Mouse (Mus musculus): ENCODE measurements around the gene C1qtnf12. TPM values are rescaled to one million over a fixed set of nuclear protein-coding genes. Genes with fewer than 3 reads are reported as not detected.

C1qtnf12 gene
- polyA plus RNA-seq, 1 experiment = 16.8 TPM

DNA sequence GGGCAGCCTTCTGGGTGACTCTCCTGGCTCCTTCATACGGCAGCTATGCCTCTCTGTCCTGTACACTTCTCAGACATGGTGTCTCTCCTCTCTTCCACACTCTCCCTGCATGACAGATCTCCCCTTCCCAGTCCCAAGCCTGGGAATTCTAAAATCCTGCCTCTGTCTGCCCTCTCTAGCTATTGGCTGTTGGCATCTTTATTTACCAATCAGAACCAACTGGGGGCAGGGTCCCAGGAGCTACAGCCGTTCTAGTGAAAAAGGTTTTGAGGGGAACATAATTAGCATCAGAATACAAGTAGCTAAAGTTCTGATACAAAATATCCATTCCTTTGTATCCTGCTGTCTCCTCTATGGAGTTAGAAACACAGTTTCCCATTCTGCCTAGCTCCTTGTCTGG, 21.7 kb downstream of the C1qtnf12 start:
- no peak for DNase-seq

DNA sequence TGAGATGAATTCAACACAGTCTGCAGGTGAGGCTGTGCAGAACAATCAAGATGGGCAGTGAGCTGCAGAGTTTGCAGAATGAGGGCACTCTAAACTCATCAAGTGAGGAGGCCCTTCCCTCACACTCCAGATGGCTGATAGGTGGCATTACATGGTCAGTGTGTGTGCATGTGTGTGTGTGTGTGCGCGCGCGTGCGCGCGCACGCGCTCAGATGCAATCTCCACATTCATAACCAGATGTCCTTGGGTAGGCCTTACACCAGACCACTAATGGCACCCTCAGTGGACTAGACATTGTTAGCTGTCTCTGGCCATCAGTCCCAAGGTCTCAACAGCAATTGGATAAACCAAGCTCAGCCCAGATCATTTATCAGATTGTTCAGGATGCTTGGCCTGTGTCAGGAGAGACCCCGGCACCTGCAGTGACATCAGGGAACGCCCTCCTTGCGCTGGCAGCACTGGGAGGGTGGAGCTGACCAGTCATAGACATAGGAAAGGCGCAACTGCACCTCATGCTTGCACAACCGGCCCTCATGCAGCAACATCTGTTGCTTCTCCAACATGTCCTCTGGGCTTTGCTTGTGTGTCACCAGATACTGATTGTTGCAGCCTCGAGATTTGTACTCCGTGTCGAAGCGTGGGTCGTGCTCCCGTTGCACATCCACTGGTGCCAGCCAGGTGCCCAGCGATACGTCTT, 29.2 kb downstream of the C1qtnf12 start:
- Histone ChIP-seq H3K27me3 (ENCODE audit: control insufficient read depth, insufficient read depth, low read length) (no peaks in the 10 kb centered on the region), H3K4me1 (ENCODE audit: control insufficient read depth, insufficient read depth, low read length) (peaks cover 12% of the 10 kb centered on the region), H3K4me3 (replicated peaks; ENCODE audit: insufficient read depth, low read depth, low read length) (peak overlapping the region; percentile 66), H3K27ac (ENCODE audit: insufficient read depth, low read length) (no peak overlapping the region)
- no peak for DNase-seq
- WGBS = 74% methylated on average over 22 of the region's 22 CpGs
- TF ChIP-seq CTCF (IDR thresholded peaks at IDR 0.05; ENCODE audit: borderline replicate concordance, insufficient read depth, low read depth, low read length) (no peak), POLR2A (IDR thresholded peaks at IDR 0.05; ENCODE audit: borderline replicate concordance, insufficient read depth, low read length) (no peak)

More for the DNA sequence above, 21.7 kb downstream of the C1qtnf12 start:
- 17% methylated on average over 2 of the region's 2 CpGs for WGBS
- H3K27me3 ChIP-seq (ENCODE audit: control insufficient read depth, insufficient read depth, low read length) = no peaks in the 10 kb centered on the region
- no peaks in the 10 kb centered on the region for H3K4me1 ChIP-seq (ENCODE audit: control insufficient read depth, insufficient read depth, low read length)
- H3K4me3 ChIP-seq (replicated peaks; ENCODE audit: insufficient read depth, low read depth, low read length) = no peak overlapping the region
- no peak for TF ChIP-seq POLR2A (IDR thresholded peaks at IDR 0.05; ENCODE audit: borderline replicate concordance, insufficient read depth, low read length)
- no peak for TF ChIP-seq CTCF (IDR thresholded peaks at IDR 0.05; ENCODE audit: borderline replicate concordance, insufficient read depth, low read depth, low read length)
- no peak overlapping the region for H3K27ac ChIP-seq (ENCODE audit: insufficient read depth, low read length)

DNA sequence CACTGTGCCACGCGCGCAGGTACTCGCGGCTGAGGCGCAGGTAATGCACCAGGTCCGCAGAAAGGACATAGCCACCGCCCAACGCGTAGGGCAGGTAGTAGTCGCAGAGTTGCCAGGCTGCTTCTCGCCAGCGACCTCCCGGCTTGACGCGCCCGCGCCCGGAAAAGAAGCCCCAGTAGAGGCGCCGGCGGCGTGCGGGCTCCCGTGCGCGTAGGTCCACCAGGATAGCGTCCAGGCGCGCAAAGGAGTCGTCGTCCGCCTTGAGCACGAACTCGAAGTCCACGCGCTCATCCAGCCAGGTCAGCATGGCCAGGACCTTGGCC, 29.8 kb downstream of the C1qtnf12 start:
- 18% methylated on average over 37 of the region's 37 CpGs for WGBS
- Histone ChIP-seq H3K27me3 (ENCODE audit: control insufficient read depth, insufficient read depth, low read length) (no peaks in the 10 kb centered on the region), H3K4me1 (ENCODE audit: control insufficient read depth, insufficient read depth, low read length) (peaks cover 12% of the 10 kb centered on the region), H3K4me3 (replicated peaks; ENCODE audit: insufficient read depth, low read depth, low read length) (peak overlapping the region; percentile 66), H3K27ac (ENCODE audit: insufficient read depth, low read length) (peak overlapping the region; percentile 76; the same call in 1 of the 2 replicates)
- TF ChIP-seq CTCF (IDR thresholded peaks at IDR 0.05; ENCODE audit: borderline replicate concordance, insufficient read depth, low read depth, low read length) (no peak), POLR2A (IDR thresholded peaks at IDR 0.05; ENCODE audit: borderline replicate concordance, insufficient read depth, low read length) (no peak)
- DNase-seq = no peak

DNA sequence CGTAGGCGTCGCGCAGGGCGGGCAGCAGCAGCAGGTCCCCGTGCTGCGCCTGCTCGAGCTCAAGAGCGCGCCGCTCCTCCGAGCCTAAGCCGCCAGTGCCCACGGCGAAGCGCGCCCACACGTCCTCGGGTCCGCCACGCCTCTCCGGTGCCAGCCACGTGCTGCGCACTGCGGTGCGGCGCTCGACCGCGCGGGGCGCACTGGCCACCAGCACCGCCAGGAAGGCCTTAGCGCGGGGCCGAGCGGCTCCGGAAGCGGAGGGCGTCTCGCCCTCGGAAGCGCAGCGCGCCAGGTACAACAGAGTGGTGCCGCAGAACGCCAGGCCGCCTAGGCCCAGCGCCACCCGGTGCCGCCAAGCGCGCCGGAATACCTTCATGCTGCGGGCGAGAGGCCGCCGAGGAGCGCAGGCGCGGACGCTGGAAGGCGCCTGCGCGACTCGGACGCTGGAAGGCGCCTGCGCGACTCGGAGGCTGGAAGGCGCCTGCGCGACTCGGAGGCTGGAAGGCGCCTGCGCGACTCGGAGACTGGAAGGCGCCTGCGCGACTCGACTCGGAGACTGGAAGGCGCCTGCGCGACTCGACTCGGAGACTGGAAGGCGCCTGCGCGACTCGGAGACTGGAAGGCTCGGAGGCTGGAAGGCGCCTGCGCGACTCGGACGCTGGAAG, 30.3 kb downstream of the C1qtnf12 start, which contains the start of the genes B3galt6 and Sdf4:
TSS of gene B3galt6 (minus strand) at position 409 of the 665 bp plus-strand sequence.
TSS of gene Sdf4 (plus strand) at position 632 of the 665 bp plus-strand sequence.
- WGBS = under 1% methylated on average over 99 of the region's 99 CpGs
- peaks cover 12% of the 10 kb centered on the region for H3K4me1 ChIP-seq (ENCODE audit: control insufficient read depth, insufficient read depth, low read length)
- peak; percentile 72 for TF ChIP-seq CTCF (IDR thresholded peaks at IDR 0.05; ENCODE audit: borderline replicate concordance, insufficient read depth, low read depth, low read length)
- TF ChIP-seq POLR2A (IDR thresholded peaks at IDR 0.05; ENCODE audit: borderline replicate concordance, insufficient read depth, low read length) = peak; percentile 68
- no peaks in the 10 kb centered on the region for H3K27me3 ChIP-seq (ENCODE audit: control insufficient read depth, insufficient read depth, low read length)
- H3K4me3 ChIP-seq (replicated peaks; ENCODE audit: insufficient read depth, low read depth, low read length) = peak within 1 kb of the TSS; percentile 90
- peak within 1 kb of the TSS; percentile 99 for H3K27ac ChIP-seq (ENCODE audit: insufficient read depth, low read length)
- DNase-seq = peak; percentile 92 to 95

DNA sequence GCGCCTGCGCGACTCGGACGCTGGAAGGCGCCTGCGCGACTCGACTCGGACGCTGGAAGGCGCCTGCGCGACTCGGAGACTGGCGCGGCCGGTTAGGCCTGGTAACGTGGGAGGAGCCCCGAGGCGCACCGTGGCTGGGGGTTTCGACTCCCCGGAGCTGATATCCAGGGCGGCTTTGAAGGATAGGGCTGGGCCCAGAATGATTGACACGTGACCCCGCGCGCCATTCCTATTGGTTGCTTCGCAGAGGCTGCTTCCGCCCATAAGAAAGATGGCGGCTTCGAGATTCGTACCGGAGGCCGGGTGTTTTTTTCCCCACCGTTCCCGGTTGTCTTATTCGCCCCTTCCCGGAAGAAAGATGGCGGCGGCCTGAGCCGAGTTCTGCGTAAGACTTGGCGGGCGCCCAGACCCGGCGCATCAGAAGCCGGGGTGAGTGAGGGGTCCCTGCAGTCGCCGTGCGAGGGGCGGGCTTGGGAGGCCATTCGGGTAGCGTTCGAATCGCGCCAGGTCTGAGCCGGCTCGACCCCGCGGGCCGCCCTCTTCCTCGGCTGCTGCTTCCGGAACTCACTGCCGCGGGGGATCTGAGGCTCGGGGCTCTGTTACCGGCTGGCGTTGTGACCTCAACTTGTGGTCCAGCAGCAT, 30.9 kb downstream of the C1qtnf12 start:
- whole genome bisulfite sequencing = under 1% methylated on average over 70 of the region's 70 CpGs
- peaks cover 12% of the 10 kb centered on the region for H3K4me1 ChIP-seq (ENCODE audit: control insufficient read depth, insufficient read depth, low read length)
- DNase-seq = peak in 1 of 2 experiments; percentile 98
- H3K4me3 ChIP-seq (replicated peaks; ENCODE audit: insufficient read depth, low read depth, low read length) = peak overlapping the region; percentile 90
- TF ChIP-seq CTCF (IDR thresholded peaks at IDR 0.05; ENCODE audit: borderline replicate concordance, insufficient read depth, low read depth, low read length) (no peak), POLR2A (IDR thresholded peaks at IDR 0.05; ENCODE audit: borderline replicate concordance, insufficient read depth, low read length) (no peak)
- H3K27ac ChIP-seq (ENCODE audit: insufficient read depth, low read length) = peak overlapping the region; percentile 99
- no peaks in the 10 kb centered on the region for H3K27me3 ChIP-seq (ENCODE audit: control insufficient read depth, insufficient read depth, low read length)

DNA sequence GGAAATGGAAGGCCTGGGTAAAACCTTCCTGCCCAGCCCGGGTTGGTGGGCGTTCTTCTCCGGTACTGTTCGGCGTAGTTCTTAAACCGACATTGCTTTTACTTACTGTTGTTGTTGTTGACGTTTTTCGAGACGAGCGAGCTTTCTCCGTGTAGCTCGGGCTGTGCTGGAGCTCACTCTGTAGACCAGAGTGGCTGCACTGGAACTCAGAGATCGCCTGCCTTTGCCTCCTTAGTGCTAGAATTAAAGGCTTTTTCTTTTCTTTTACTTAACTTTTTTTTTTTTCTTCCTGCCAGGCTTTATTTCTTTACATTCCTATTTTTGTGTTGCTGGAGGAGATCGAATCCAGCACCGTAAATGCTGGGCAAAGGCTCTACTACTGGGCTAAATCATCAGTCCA, 31.5 kb downstream of the C1qtnf12 start:
- TF ChIP-seq POLR2A (IDR thresholded peaks at IDR 0.05; ENCODE audit: borderline replicate concordance, insufficient read depth, low read length) (no peak), CTCF (IDR thresholded peaks at IDR 0.05; ENCODE audit: borderline replicate concordance, insufficient read depth, low read depth, low read length) (no peak)
- H3K4me1 ChIP-seq (ENCODE audit: control insufficient read depth, insufficient read depth, low read length) = peaks cover 12% of the 10 kb centered on the region
- H3K27me3 ChIP-seq (ENCODE audit: control insufficient read depth, insufficient read depth, low read length) = no peaks in the 10 kb centered on the region
- H3K27ac ChIP-seq (ENCODE audit: insufficient read depth, low read length) = peak overlapping the region; percentile 99
- H3K4me3 ChIP-seq (replicated peaks; ENCODE audit: insufficient read depth, low read depth, low read length) = peak overlapping the region; percentile 90
- DNase-seq = no peak
- WGBS = 3% methylated on average over 15 of the region's 15 CpGs

DNA sequence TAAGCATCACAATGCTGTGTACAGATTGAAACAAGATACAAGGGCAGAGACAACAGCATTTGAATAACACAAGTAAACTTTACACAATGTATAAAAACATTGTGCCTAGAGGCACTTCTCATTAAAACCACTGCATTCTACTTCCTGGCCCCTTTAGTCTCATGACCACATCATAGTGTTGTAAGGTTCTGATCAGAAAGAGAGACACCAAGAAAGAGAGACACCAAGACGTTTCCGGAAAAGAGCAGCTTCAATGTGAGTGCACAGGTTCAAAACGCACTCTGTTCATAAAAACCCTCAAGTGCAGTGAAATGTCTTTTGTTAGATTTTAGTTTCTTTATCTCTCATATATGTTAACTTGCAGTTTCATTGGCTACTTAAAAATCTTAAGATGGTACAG, 42.0 kb downstream of the C1qtnf12 start:
- TF ChIP-seq CTCF (IDR thresholded peaks at IDR 0.05; ENCODE audit: borderline replicate concordance, insufficient read depth, low read depth, low read length) = no peak
- no peak for TF ChIP-seq POLR2A (IDR thresholded peaks at IDR 0.05; ENCODE audit: borderline replicate concordance, insufficient read depth, low read length)
- DNase-seq = no peak
- H3K27ac ChIP-seq (ENCODE audit: insufficient read depth, low read length) = no peak overlapping the region
- WGBS = 93% methylated on average over 3 of the region's 3 CpGs
- H3K4me1 ChIP-seq (ENCODE audit: control insufficient read depth, insufficient read depth, low read length) = no peaks in the 10 kb centered on the region
- H3K4me3 ChIP-seq (replicated peaks; ENCODE audit: insufficient read depth, low read depth, low read length) = no peak overlapping the region
- H3K27me3 ChIP-seq (ENCODE audit: control insufficient read depth, insufficient read depth, low read length) = no peaks in the 10 kb centered on the region

Measured in cerebellum, adult 2 months (tissue).